Mouse (Mus musculus): Measurements from ENCODE around the gene Tgfbr2.

DNA sequence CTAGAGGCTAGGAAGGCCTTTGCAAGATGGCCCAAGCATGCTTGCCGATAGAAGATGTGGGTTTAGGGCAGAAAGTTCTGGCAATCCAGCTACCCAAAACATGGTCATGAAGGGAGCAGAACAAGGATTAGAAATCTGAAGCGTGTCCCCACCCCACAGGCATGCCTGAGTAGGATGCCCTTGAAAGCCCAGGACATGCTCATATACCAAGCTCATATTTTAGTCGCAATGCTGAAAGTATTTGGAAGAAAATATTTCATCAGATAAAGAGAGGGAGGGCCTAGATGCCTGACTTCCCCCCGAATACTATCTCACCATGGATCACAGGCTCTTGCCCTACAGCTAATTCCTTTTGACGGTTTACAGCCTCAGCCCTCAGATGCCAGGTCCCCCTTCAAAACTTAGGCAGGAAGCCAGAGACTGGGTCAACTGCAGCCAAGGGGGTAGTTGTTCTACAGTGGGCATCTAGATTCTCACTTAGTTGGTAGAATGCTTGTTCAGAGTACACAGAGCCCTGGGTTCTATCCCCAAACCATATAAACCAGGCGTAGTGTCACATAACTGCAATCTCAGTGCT is 7.8 kb downstream of the Tgfbr2 start:
- TF ChIP-seq CTCF (IDR thresholded peaks at IDR 0.05; ENCODE audit: low read depth, low read length) (no peak), GATA1 (IDR thresholded peaks at IDR 0.05; ENCODE audit: borderline replicate concordance, low read length) (no peak), POLR2AphosphoS5 (IDR thresholded peaks at IDR 0.05; ENCODE audit: insufficient replicate concordance, low read depth, low read length) (no peak), GATA2 (IDR thresholded peaks at IDR 0.05; ENCODE audit: borderline replicate concordance, low read depth, low read length) (no peak)
